Mouse (Mus musculus) heart, embryonic 13.5 days (tissue): ENCODE results near the gene D16Ertd472e. TPM values are rescaled to one million over a fixed set of nuclear protein-coding genes. Genes with fewer than 3 reads are reported as not detected.
"Not testable (repeated sequence)": the region's sequence is repeated elsewhere in the genome, so short reads cannot be mapped to it uniquely, and the experiment has no call there.

Experiments used
- ATAC-seq: fragments of 200-750 bp; cut with Nextera tagmentation; 2 replicates; pipeline ENCODE4 v1.8.0; 2017; ENCODE audit warnings: moderate TSS enrichment; ENCODE audit not compliant: insufficient number of reproducible peaks, low FRiP score, low TSS enrichment; ENCODE audit errors: extremely low read depth
- H3K27ac ChIP-seq: fragments of 300-500 bp; sonication (generic); replicated peaks from 2 replicates; pipeline ENCODE4 v1.5.1; 2015; ENCODE audit warnings: moderate library complexity, mild to moderate bottlenecking, inconsistent platforms
- H3K27me3 ChIP-seq: fragments of 300-500 bp; sonication (generic); replicated peaks from 2 replicates; pipeline ENCODE4 v1.6.1; 2015; ENCODE audit warnings: mild to moderate bottlenecking, inconsistent platforms
- H3K36me3 ChIP-seq: fragments of 300-500 bp; sonication (generic); 2 replicates; pipeline ENCODE4 v1.6.1; 2015; ENCODE audit warnings: mild to moderate bottlenecking, inconsistent platforms
- H3K4me1 ChIP-seq: fragments of 300-500 bp; sonication (generic); 2 replicates; pipeline ENCODE4 v1.6.1; 2015; ENCODE audit warnings: inconsistent platforms
- H3K4me2 ChIP-seq: fragments of 300-500 bp; sonication (generic); 2 replicates; pipeline ENCODE4 v1.6.1; 2015; ENCODE audit warnings: inconsistent platforms, mild to moderate bottlenecking, moderate library complexity
- H3K4me3 ChIP-seq: fragments of 300-500 bp; sonication (generic); 2 replicates; pipeline ENCODE4 v1.5.1; 2015; ENCODE audit warnings: moderate library complexity, mild to moderate bottlenecking, inconsistent platforms
- H3K9ac ChIP-seq: fragments of 300-500 bp; sonication (generic); 2 replicates; pipeline ENCODE4 v1.6.1; 2015; ENCODE audit warnings: inconsistent platforms, mild to moderate bottlenecking, moderate library complexity
- H3K9me3 ChIP-seq: fragments of 300-500 bp; sonication (generic); 2 replicates; pipeline ENCODE4 v1.6.1; 2016; ENCODE audit warnings: inconsistent platforms
- WGBS: fragments of 180-500 bp; shearing (Covaris S2); methylation state at CpG from one replicate; pipeline ENCODE4 v1.1.7; 2015; ENCODE audit warnings: mixed read lengths; 5-methylcytosine and 5-hydroxymethylcytosine counted together
- polyA plus RNA-seq: library from polyadenylated mRNA; unstranded; fragments of >200 nt; fragmentation: Nextera tagmentation; extraction: Ambion mirVana; gene quantifications from 2 replicates; pipeline ENCODE4 v1.2.1, GENCODE M21; 2015

The D16Ertd472e gene
- polyA plus RNA-seq, 1 experiment from 2014 or later, result 7.5 TPM

GRCm38 (mm10) chr16:78537322-78537721 lies 39.2 kb downstream of the D16Ertd472e start:
- no peak overlapping the region for H3K9ac ChIP-seq
- H3K4me1 ChIP-seq, result no peaks in the 10 kb centered on the region
- peaks cover 5% of the 10 kb centered on the region; the same call in 1 of the 2 replicates for H3K36me3 ChIP-seq
- no peak overlapping the region for H3K4me2 ChIP-seq
- no peak for ATAC-seq
- H3K27me3 ChIP-seq, result no peaks in the 10 kb centered on the region
- H3K27ac ChIP-seq, result no peak overlapping the region
- H3K4me3 ChIP-seq, result no peak overlapping the region
- WGBS, result 69% methylated on average over 7 of the region's 7 CpGs
- H3K9me3 ChIP-seq, result no peaks in the 10 kb centered on the region

- Histone ChIP-seq H3K27me3 (no peaks in the 10 kb centered on the region), H3K4me2 (no peak overlapping the region), H3K4me3 (no peak overlapping the region), H3K27ac (no peak overlapping the region), H3K36me3 (no peaks in the 10 kb centered on the region), H3K4me1 (no peaks in the 10 kb centered on the region), H3K9me3 (no peaks in the 10 kb centered on the region), H3K9ac (no peak overlapping the region)
- no peak for ATAC-seq
- 71% methylated on average over 8 of the region's 8 CpGs for WGBS
Measured at GRCm38 (mm10) chr16:78534468-78534867, 42.0 kb downstream of the D16Ertd472e start.

GRCm38 (mm10) chr16:78531957-78532605 lies 44.4 kb downstream of the D16Ertd472e start:
- Histone ChIP-seq H3K27ac (no peak overlapping the region), H3K9me3 (no peaks in the 10 kb centered on the region), H3K36me3 (no peaks in the 10 kb centered on the region), H3K4me2 (no peak overlapping the region), H3K27me3 (no peaks in the 10 kb centered on the region), H3K9ac (no peak overlapping the region), H3K4me3 (no peak overlapping the region), H3K4me1 (no peaks in the 10 kb centered on the region)
- no peak for ATAC-seq
- 73% methylated on average over 6 of the region's 6 CpGs for WGBS

- Histone ChIP-seq H3K9ac (no peak overlapping the region), H3K4me3 (no peak overlapping the region), H3K9me3 (no peaks in the 10 kb centered on the region), H3K4me2 (no peak overlapping the region), H3K27me3 (no peaks in the 10 kb centered on the region), H3K4me1 (no peaks in the 10 kb centered on the region), H3K27ac (no peak overlapping the region), H3K36me3 (no peaks in the 10 kb centered on the region)
- 72% methylated on average over 4 of the region's 4 CpGs for WGBS
- ATAC-seq, result no peak
Measured at GRCm38 (mm10) chr16:78522974-78523373, 53.5 kb downstream of the D16Ertd472e start.

- WGBS, result 60% methylated on average over 7 of the region's 7 CpGs
- Histone ChIP-seq H3K9me3 (no peaks in the 10 kb centered on the region), H3K4me1 (no peaks in the 10 kb centered on the region), H3K27ac (no peak overlapping the region), H3K4me2 (no peak overlapping the region), H3K27me3 (no peaks in the 10 kb centered on the region; the same call in 1 of the 2 replicates), H3K36me3 (no peaks in the 10 kb centered on the region), H3K9ac (no peak overlapping the region), H3K4me3 (no peak overlapping the region)
- no peak for ATAC-seq
Measured at GRCm38 (mm10) chr16:78518697-78519096, 57.8 kb downstream of the D16Ertd472e start.

GRCm38 (mm10) chr16:78517171-78517570 lies 59.3 kb downstream of the D16Ertd472e start:
- H3K27ac ChIP-seq, result no peak overlapping the region
- H3K4me1 ChIP-seq, result no peaks in the 10 kb centered on the region
- H3K4me2 ChIP-seq, result no peak overlapping the region
- WGBS, result 75% methylated on average over 2 of the region's 2 CpGs
- H3K36me3 ChIP-seq, result no peaks in the 10 kb centered on the region
- no peaks in the 10 kb centered on the region; the same call in 1 of the 2 replicates for H3K27me3 ChIP-seq
- H3K9ac ChIP-seq, result no peak overlapping the region
- no peaks in the 10 kb centered on the region for H3K9me3 ChIP-seq
- ATAC-seq, result no peak
- H3K4me3 ChIP-seq, result no peak overlapping the region

GRCm38 (mm10) chr16:78511526-78511925 lies 65.0 kb downstream of the D16Ertd472e start:
- H3K9me3 ChIP-seq, result no peaks in the 10 kb centered on the region
- no peaks in the 10 kb centered on the region for H3K36me3 ChIP-seq
- no peak overlapping the region for H3K27ac ChIP-seq
- 74% methylated on average over 8 of the region's 8 CpGs for whole genome bisulfite sequencing
- ATAC-seq, result no peak
- no peaks in the 10 kb centered on the region; the same call in 1 of the 2 replicates for H3K27me3 ChIP-seq
- H3K4me2 ChIP-seq, result no peak overlapping the region
- no peak overlapping the region for H3K4me3 ChIP-seq
- peaks cover 3% of the 10 kb centered on the region; the same call in 1 of the 2 replicates for H3K4me1 ChIP-seq
- H3K9ac ChIP-seq, result no peak overlapping the region

GRCm38 (mm10) chr16:78502492-78502891 lies 74.0 kb downstream of the D16Ertd472e start:
- 83% methylated on average over 9 of the region's 9 CpGs for WGBS
- Histone ChIP-seq H3K4me1 (no peaks in the 10 kb centered on the region), H3K9me3 (no peaks in the 10 kb centered on the region), H3K9ac (no peak overlapping the region), H3K27me3 (no peaks in the 10 kb centered on the region), H3K4me3 (no peak overlapping the region), H3K4me2 (no peak overlapping the region), H3K36me3 (no peaks in the 10 kb centered on the region), H3K27ac (no peak overlapping the region)
- no peak for ATAC-seq

GRCm38 (mm10) chr16:78492696-78493095 lies 83.8 kb downstream of the D16Ertd472e start:
- WGBS, result 94% methylated on average over 12 of the region's 12 CpGs
- not testable (repeated sequence) for H3K4me3 ChIP-seq, H3K36me3 ChIP-seq, H3K9ac ChIP-seq, H3K4me2 ChIP-seq, H3K9me3 ChIP-seq, H3K27me3 ChIP-seq, H3K27ac ChIP-seq, ATAC-seq
- peaks cover 10% of the 10 kb centered on the region; the same call in 1 of the 2 replicates for H3K4me1 ChIP-seq

- Histone ChIP-seq H3K4me3 (peak overlapping the region; percentile 45), H3K4me2 (peak overlapping the region; percentile 66), H3K36me3 (no peaks in the 10 kb centered on the region), H3K27me3 (no peaks in the 10 kb centered on the region), H3K9me3 (no peaks in the 10 kb centered on the region), H3K9ac (no peak overlapping the region), H3K4me1 (peaks cover 10% of the 10 kb centered on the region; the same call in 1 of the 2 replicates), H3K27ac (peak overlapping the region; percentile 58)
- ATAC-seq, result no peak
- WGBS, result 54% methylated on average over 5 of the region's 5 CpGs
Measured at GRCm38 (mm10) chr16:78490779-78491178, 85.7 kb downstream of the D16Ertd472e start.
